Mouse (Mus musculus) thymus, postnatal 14 days (tissue): ENCODE measurements around the gene Zdhhc21.

Experiments
- DNase-seq: peaks from one replicate; pipeline ENCODE4 v3.0.0; 2021

The Zdhhc21 gene

DNA sequence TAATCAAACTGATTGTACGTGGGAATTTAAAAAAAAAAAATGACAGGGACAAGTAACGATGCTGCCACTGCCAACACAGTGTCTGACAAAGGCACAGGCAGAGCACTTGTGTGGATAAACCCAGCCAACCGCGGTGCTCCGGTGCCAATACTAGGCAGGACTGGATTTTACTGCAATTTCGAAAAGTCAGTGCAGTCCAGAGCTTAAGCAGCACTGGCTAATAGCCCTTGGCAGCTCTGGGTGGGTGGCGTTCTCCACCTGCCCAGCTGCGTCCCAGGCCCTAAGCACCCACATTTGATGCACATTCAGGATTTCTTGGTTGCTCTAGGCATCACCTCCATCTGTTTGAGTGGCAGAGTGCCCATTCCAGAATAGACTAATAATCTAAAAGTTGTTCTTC lies 3.6 kb upstream of the Zdhhc21 start:
- DNase-seq = no peak

DNA sequence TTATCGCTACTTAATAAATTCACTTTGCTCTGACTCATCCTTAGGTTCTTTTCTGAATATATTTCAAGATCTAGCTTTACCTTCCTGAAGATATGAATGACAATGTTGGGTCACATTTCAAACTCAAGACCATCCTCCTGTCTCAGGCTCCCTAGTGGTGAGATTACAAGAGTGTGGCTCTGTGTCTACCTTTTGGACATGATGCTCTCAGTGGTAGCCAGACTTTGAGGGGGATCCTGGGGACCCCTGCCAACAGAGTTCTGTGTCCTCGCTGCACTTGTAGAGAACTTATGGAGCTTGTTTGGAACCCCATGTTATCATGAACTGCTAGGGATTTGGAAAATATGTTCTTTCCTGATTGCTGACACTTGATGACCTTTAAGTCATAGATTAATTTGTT lies 1.7 kb upstream of the Zdhhc21 start:
- no peak for DNase-seq

DNA sequence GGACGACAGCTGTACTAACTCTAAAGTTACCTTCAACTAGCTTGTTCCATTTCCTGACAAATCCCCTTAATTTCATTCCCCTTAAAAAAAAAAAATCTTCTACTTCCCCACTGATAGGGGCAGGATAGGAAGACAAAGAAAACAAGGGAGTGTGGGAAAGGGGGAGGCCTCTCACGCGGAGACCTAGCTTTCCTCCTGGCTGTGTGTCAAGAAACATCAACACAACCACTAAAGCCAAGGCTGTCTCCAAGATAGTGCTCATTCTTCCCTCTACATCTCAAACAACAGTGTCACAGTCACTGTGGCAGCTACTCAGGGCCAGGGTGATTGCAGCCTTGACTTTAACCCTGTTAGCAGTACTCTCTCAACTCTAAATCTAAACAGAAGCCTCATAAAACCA lies 808 bp upstream of the Zdhhc21 start:
- no peak for DNase-seq

DNA sequence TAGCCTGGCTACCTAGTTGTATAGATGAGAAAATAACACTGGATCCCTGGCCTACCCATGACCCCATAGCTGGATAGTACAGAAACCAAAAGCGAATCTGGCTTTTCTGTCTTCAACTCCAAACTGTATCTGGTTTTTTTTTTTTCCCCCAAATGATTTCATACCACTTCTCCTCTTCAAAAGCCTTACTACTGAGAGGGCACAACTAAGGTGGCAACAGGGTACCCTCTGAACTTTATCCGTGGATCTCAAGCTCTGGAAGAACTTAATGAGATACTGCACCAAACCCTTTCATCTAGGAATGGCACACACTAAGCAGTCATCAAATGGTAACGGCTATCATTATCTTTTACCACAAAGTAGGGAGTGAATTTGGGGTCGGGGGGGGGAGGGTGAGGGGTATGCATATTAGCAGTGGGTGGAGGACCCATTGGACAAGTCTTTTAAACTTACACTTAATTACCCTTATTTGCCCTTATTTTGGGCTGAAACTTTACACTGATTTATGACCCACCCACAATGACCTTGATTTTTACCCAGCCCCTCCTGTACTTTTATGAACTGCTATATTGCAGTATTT lies 1.2 kb downstream of the Zdhhc21 start:
- DNase-seq = no peak

DNA sequence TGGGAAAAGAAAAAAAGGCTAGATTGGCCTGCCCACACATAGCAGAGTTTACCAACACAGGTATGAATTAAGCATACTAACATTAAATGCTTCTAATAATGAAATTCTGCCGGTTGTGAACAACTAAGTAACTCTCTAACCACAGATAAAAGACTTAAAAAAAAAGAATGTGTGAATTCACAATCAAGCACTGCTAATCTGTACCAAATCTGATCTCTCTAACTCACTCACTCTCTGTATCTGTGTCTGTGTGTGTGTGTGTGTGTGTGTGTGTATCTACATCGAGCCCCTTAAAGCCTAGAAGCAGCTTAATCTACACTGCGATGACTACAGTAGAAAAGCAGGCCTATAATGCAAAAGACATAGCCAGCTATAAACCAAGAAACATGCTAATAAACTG lies 2.8 kb downstream of the Zdhhc21 start:
- DNase-seq = no peak

DNA sequence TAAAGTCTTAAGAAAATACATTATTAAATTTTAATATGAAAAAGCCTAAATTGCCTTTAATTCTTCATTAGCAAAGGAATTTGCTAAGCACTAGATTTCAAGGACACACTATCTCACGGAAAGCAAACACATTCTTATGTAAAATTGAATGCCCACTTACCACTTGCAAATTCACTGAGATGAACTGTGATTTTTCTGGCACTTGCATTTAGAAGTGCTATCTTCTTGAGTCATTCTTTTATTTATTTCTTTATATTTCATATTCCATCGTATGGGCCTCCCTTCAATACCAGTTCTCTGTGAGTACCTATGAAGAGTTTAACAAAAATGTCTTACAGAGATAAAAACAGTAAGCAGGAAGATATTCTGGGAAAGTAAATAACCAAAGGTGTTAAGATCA lies 5.9 kb downstream of the Zdhhc21 start:
- no peak for DNase-seq

DNA sequence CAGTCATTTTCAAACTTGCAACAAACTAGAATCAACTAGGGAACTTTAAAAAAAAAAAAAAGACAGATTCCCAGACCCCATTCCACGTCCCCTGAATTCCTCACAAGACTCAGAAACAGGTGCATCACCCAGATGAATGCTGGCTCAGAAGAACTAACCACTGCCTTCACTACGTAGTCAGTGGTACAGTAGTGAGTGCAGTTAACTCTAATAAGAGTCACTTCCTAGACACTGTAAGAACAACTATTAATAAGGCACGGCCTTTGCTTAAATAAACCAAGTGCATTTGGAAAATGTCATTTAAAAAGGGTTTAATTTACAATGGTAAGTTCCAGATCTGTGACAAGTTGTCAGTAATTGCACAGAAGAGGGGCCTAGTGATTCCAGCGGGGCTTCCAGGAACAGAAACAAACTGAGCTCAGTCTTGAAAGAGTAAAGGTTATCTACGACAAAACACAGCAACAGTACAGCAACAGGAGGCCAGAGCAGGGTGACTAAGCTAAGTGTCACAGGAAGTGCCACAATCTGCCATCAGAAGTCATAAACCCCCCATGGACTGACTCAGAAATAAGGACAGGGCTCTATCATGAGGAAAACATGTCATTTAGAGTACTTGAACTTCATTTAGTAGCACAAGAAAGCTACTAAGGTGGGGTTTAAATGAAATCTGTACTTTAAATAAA lies 11.1 kb downstream of the Zdhhc21 start:
- no peak for DNase-seq

DNA sequence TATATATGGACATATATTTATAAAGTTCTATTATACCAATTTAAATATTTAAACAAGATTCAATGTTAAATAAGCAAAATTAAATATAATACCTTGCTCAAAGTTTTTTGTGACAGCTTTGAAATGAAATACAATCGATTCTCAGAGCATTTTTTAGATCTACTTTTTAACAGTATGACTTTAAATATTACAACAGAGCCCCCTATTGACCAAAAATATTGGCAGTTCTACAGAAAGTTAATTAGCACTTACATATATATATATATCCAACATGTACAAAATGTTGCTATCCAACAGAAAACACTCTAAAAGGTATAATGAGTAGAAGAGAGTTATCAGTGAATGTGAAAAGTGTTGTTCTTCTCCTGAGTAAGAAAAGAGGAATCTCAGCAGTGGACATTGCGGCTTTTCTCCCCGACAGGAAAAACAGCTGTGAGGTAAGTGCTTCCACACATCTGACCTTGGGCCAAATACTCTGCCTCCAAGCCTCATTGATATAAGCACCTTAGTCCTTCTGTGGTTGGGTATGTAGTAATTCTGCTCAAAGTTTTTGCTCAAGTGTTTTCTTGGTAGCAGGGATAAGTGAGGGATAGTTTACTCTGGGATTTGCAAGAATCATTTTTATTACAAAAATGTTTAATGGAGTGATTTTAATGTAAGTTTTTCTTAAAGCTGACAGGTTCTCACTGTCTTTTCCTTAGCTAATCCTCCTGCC lies 22.1 kb downstream of the Zdhhc21 start:
- no peak for DNase-seq

DNA sequence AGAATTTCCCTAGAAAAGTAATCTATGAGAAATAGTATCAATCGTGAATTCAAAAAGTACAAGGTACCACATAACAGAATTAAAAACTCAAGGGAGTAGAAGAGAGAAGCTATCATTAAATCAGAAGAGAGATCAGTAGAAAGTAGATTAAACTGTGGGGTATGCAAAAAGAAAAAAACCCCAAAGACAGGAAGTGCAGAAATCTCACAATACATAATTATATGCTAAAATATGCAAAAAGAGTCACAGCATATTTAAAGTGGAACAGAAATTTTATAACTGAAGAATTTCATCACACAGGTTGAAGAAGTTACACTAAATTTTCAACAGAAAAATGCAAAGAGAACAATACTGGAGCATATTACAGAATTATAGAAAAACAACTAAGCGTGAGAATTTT lies 28.6 kb downstream of the Zdhhc21 start:
- no peak for DNase-seq

DNA sequence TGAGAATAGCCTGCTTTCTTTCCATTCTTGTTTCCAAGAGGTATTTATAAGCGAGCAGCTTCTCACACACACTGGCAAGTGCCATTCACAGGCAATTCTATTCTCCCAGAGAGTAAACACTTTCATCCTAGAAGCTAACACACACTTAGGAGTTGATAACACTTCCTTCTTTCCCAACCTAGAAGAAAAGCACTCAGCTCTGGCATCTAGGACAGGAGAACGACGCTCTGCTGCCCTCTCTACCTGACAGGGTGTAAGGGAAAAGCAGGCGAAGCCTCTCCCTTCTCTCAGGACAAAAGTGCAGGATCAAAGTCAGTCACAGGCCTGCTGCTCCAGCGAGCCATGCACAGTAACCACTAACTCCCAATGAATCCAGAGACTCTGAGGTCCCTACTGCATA lies 30.3 kb downstream of the Zdhhc21 start:
- DNase-seq = no peak

DNA sequence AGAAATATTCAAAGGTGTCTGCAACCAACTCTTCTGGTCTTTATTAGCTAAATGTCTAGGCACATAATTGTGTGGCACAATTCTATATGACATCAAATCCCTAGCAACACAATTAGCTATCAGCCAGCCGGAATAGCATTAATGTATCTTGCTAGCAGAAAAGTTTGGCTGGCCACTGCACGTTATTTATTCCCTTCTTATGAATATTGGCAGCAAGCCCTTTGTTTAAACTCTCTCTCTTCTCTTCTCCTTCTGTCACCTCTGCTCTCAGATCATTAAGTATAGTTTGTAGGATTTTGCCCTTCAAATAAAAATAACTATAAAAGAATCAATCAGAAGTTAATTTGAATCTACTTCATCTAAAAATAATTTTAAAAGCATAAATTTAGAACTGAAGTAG lies 32.8 kb downstream of the Zdhhc21 start:
- DNase-seq = no peak

DNA sequence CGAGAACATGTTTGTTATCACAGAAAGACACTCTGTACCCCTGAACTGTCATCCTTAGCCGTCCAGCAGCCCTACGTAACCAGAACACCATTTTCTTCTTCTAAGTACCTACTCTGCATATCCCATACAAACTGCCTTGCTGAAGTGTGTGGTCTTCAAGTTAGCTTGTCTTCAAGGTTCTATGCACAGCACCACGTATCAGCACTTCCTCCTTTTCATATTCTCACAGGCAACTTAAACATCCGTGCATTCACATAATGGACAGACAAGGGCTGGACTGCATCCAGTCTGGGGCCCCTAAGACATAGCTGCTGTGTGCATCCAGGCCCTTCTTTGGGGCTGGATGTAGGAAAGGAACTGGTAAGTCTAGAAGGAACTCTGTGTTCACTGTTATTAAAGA lies 41.9 kb downstream of the Zdhhc21 start:
- DNase-seq = no peak

DNA sequence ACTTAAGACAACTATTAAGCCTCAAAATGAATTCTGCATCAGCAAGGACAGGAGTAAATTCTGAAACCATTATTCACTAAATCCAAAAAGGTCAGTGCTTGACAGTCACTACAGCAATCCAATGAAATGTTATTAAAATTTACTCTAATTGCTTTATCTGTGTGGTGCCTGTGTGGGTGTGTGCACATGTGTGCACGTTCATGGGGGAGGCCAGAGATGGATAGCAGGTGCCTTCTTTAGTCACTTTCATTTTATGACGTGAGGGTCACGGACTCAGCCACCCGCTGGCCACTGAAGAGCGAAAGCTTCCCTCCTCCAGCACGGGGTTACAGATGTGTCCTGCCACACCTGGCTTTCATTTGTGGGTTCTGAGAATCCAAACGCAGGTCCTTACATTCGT lies 43.4 kb downstream of the Zdhhc21 start:
- DNase-seq = no peak

DNA sequence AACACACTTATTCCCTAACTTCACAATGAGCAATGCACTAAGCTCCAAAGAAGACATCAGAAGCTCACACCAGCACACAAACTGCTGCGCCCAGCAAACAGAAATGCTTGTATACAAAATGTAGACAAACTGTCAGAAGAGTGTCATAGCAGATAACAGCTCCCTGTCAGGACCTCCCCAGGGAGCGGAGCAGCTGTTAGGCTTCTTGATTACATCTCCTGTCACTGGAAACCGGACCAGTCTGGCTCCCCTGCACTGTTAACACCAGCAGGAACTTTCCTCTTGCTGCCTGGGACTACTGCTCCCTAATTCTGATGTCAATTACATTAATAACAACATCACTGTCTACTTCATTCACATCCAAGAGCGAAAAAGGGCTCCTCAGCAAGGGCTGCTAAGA lies 44.5 kb downstream of the Zdhhc21 start:
- DNase-seq = no peak

DNA sequence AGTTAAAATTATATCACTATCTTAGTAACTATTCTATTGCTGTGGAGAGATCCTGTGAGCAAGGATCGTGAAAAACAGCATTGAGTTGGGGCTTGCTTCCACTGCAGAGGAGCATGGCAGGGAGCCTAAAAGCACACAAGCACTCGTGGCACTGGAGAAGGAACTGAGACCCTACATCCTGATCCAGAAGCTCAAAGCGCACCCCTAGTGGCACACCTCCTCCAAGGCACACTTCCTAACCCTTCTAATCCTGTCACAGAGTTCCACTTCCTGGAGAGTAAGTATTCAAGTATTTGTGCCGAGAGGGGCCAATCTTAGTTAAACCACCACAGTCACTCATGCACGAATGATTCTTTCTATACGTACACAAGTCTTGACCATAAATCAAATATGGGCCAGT lies 46.4 kb downstream of the Zdhhc21 start:
- no peak for DNase-seq

DNA sequence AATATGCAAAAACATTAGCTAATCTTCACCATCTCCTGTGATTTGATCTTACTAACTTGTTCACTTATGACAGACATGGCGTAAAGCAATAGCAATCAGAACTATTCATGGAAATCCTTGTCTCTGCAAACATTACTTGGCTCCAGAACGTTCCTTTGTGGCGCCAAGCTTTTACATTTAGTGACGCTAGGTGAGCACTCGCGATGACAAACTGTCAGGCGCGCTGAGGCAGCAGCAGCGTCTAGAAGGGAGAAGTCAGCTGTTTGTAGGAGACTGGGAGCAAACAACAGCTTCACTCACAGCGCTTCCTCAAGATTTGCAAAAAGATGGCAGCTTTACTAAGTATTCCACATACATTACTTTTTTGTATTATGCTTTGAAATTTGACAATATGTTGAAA lies 51.9 kb downstream of the Zdhhc21 start:
- no peak for DNase-seq

DNA sequence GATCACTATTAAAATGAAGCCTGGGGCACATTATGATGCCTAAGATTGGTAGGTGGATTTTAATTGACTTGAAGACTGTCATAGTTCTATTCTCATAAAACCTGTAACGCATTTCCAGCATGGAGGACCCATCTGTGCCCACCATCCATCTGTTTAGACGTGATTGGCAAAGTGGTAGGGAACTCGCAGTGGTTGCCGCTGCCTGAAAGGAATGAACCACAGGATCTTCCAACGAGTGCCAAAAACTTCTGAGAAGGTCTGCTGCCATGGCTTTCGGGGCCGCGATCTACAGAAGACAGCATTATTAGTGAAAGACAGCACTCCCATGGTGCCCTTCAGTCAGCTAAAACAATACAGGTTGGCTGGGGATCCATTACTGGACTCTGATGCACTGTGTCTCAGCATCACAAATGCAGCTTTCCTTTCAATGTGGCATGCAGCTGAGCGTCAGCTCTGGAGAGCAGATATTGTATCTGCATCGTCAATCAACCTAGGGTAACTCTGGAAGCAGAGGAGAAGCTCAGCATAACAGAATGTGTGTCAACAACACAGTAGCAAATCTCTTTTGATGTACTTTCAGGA lies 53.5 kb downstream of the Zdhhc21 start:
- no peak for DNase-seq

DNA sequence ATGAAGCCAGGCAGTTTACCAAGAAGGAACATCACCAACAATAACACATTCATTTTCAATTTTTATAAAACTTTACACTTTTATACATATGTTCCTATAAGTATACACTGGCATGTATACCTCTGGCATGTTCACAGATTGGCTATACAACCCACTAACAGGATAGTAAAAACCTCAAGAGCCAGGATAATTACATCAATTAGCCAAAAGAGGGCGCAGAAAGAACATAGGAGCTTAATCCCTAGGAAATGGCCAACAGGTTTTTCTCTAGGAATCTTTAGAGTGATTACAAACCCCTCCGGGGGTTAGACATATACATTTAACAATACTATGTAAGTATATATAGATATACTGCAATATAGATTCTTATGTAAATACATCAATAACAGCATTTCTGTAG lies 55.7 kb downstream of the Zdhhc21 start:
- no peak for DNase-seq

DNA sequence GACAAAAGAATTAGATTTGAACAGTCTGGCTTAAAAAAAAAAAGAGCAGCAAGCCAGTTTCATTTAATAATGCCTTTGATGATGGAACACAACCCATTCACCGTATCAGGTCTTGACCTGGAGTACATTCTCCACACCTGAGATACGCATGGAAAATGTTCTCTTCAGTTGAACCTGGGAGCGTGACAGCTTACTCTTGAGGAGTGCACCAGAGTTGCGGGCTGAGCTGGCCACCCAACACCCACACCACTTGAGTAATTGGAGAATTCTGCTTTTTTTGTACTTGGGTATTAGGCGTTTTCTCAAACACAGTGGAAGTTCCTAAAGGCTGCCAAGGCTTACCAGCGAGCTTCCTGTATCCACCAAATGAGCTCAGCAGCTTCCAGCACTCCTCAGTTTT lies 66.2 kb downstream of the Zdhhc21 start:
- no peak for DNase-seq

DNA sequence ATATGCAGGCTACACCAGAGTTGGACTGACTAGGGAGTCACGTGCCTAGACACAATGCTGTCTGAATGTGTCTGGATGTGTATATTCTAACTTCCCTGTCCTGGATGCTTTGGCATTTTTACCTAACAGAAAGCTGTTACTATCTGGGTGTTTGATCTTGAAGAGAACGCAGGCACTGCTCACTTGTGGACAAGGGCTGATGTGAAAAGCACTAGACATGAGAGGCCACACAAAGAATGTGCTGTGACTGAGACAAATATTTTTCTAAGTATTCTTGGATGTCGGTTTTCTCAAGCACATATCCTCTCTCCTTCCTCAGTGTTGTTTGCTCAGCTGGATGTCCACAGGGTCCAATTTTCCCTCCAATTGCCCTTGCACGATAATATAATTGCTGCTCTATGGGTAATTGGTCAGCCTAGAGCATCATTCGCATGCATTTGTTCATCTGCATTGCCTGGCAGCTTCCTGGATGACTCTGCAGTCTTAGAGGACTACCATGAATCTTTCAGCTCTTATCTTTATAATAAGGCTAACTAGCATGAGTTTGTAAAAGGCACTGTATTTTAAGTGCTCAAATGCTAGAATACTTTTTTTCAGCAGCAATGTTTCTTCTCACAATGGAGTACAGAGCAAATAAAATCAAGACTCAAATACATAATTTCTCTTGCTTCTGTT lies 66.7 kb downstream of the Zdhhc21 start:
- no peak for DNase-seq

DNA sequence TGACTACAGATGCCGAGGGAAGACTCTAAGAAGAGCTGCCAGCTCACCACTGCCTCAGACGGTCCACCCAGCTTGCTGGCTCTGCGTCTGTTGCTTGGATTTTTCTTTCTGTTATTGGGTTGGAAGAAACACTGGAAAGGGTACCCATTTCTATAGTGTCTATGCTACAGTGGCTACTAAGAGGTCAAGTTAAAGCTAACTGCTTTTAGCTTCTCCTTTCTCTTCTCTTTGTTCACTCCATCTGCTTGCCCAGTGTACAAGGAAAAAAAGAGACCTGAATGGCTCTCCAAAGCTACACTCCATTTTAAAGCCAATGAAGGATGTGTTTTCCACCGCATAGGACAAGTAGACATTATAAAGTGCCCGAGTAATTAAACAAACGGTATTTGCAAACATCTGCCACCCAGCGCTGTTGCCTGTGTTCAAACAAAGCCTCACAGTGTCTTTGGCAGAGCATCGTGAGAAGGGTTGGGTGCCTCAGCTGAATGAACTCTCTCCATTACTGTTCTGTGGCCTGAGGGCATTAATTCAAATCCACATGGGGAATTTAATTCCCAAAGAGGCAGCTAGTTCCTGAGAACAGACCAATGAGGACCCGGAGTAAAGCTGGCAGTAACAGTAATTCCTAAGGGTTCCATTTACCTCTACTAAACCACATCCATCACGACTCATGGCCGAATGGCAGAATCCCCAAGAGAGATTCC lies 94.1 kb downstream of the Zdhhc21 start:
- DNase-seq = no peak

DNA sequence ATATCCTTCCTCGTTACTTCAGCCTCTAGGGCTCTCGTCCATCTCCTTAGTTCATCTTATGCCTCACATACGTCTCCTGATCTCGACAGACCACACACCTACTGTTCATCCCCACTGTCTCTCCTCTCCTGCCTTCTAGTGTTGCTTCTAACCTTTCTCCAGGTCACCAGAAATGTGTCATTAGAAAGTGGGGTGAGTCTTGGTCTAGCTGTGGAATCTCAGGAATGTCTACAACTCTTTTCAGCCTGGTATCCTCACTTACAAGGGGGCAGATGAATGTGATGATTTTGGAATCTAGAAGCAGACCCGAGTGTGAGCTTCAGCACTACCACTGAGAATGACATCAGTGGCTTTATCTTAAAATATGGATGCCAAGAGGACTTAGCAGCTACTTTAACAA lies 96.2 kb downstream of the Zdhhc21 start:
- no peak for DNase-seq
